Mouse (Mus musculus) retina, postnatal 1 day (tissue): Measurements from ENCODE around the gene Slc39a2.

ENCODE experiments used
- DNase-seq: peaks from one replicate; pipeline ENCODE4 v3.0.0-alpha.2; 2012

The Slc39a2 gene

DNA sequence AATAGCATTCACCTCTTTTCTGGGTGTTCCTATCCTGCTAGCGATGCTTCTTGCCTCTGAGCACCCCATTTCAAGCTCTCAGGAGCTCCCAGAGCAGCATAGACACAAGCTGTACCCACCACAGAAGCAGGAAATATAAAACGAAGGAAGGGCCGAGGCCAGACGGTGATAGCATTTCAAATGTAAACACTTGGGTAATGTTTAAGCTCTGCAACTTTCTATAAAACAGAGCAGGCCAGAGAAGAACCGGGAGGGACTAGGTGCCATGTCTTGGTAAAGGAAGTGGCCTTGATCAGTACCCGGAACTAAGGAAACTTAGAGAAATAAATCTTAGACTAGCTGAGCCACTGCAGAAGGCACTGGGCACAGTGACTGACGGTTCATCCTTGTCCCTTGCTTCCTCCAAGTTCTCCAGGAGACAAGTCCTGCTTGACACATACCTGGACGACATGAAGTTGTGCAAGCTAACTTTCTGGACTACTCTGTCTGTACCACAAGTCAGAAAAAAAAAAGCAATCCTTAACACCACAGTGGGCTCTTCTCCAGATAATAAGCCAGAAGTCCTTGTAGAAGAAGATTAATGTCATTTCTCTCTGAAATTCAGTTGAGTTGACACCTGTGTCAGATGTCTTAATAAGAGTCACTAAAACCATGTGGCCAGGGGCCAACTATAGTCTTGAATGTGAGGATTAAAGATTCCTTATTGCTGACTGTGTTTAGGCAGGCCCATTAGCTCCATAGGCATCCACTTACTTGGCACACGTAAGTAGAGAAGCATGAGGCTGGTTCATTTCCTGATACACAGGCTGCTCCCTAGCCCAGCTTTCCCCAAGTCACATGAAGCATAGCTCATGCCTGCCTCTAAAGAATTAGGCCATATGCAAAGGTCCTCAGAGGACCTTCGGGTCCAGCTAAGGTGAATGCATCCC is 39.7 kb downstream of the Slc39a2 start:
- no peak for DNase-seq

DNA sequence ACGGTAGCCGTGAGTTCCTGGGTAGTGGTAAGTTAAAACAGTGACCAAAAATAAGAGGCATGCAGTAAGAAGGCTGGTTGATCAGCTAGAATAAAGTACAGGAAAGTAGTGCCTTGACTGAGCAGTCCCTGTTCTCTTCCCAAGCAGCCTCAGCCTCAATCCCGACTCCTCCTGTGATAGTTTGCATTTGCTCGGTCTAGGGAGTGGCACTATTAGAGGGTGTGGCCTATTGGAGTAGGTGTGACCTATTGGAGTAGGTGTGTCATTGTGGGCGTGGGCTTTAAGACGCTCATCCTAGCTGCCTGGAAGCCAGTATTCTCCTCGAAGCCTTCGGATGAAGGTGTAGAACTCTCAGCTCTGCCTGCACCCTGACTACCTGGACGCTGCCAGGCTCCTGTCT is 46.3 kb downstream of the Slc39a2 start:
- DNase-seq: no peak

DNA sequence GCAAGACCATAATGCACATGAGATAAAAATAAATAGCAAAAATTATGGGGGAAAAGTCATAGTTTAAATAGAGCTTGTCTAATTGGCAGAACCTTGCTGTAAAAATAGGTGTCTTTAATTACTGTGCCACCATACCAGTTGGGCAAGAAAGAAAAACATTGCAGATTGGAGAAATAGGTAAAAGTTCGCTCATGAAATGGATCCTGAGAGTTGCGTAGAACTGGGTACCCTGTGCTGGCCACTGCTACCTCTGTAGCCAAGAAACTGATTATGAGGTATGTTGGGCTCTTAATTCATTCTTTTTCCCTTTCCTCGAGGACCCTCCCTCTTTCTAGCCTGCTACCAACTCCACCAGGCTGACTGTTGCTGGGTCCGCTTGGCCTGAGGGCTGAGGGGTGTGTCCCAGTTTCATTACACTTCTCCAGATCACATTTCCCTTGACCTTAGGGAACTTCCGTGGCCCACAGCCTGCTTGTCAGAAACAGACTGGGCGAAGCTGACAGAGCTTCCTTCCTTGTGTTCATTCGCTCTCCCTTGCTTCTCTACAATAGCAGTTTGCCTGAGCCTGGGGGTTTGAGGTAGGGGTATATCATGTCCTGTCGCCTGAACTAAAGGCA is 48.4 kb downstream of the Slc39a2 start:
- peak; percentile 9 for DNase-seq

DNA sequence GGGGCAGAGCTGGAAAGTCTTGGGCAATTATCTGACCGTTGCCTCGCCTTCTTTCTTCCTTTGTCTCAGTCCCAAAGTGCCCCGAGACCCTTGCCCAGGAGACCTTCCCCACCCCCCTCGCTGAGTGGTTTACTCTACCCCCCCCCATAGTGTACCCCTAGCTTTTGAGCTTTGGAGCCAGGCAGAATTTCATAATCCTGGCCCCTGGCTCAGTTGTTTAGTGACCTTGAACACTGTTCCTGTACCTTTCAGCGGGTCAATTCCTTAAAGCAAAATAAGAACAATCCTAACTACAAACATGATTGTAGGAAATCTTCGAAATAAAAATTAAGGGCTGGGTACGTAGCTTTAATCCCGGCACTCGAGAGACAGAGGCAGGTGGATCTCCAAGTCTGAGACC is 48.9 kb downstream of the Slc39a2 start:
- no peak for DNase-seq

DNA sequence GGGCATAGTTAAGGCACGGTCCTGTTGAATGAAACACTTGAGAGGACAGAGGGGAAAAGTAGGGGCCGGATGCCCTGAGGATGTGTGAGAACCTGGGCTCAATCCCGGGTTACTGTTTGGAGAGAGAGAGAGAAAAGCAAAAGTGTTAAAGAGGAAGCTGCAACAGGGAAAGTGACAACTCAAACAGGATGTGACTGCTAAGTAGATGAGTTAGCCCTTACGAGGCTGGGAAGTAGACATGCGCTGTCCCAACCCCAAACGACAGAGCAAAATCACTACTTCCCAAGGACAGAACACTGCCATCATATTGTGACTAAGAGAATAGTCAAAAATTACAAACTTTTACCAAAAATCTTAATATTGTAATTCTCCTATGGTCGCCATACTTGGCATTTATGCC is 49.5 kb downstream of the Slc39a2 start:
- DNase-seq: no peak

DNA sequence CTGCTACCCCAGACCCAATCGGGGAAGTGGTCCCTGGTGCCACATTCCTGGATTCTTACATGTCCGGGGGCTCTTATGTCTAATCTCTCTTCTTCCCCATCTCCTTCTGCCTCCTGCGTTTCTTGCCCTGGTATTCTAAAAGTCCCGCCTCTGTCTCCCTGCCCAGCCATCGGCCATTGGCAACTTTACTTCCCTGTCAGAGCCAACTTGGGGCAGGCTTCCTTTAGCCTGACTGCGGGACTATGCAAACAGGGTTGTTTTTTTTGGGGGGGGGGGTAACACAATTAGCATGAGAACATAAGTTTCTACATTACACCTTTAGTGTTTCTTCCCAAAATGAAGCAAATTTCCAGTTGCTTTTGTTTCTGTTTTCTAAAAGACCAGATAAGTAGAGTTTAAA is 50.6 kb downstream of the Slc39a2 start:
- no peak for DNase-seq
